9 mouse cellular contexts compared by ENCODE assay signal in the genomic region with DNA sequence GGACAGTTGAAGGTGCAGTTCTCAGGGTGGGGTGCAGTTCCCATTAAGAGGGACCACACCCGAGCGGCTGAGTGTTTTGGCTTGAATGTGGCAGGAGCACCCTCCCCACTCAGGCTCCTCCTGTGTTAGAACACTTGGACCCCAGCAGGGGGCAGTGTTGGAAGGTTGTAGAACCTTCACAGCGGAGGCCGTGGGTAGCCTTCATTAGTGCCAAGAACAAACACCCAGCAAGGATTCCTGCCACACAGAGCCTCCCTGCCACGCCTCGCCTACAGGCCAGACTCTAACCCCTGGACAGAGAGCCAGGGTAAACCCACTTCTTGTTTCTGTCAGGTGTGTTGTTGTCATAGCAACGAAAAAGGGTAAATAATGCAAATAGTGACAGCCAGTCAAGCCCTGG.
DNase-seq lines count a peak whose midpoint lies in the region; ATAC-seq and TF ChIP-seq lines count a peak whose summit lies in the region.
"Had no signal": no experiment of that assay in that cellular context is flagged by ENCODE, and none has a peak within 500 bp of the region (broad histone marks: within the 10 kb centered on the region; RNA-seq: fewer than 3 reads in every experiment).

No protein-coding gene starts in this region.

- TF ChIP-seq CTCF in testis, adult 2 months (IDR thresholded peaks at IDR 0.05; ENCODE audit: control insufficient read depth, insufficient read depth, insufficient replicate concordance, low read depth, low read length): peak; percentile 61; the same call in 1 of the 2 replicates

- WGBS in forebrain, embryonic 14.5 days: 54% methylated on average over 7 of the region's 7 CpGs
- 45% methylated on average over 7 of the region's 7 CpGs for WGBS in forebrain, embryonic 15.5 days
- 56% methylated on average over 7 of the region's 7 CpGs for WGBS in embryonic facial prominence, embryonic 14.5 days

- H3K4me3 ChIP-seq in forebrain, embryonic 14.5 days (ENCODE audit: low read depth, low read length): no peak overlapping the region
- H3K4me3 ChIP-seq in forebrain, embryonic 15.5 days: no peak overlapping the region
- no peak overlapping the region for H3K4me3 ChIP-seq in testis, adult 2 months (ENCODE audit: control insufficient read depth, low read depth, low read length)
- no peak overlapping the region for H3K4me3 ChIP-seq in embryonic facial prominence, embryonic 14.5 days (ENCODE audit: low read depth, low read length)
- H3K4me3 ChIP-seq: heart, embryonic 15.5 days had no signal

- H3K9ac ChIP-seq in forebrain, embryonic 14.5 days (ENCODE audit: low read length): no peak overlapping the region
- no peak overlapping the region for H3K9ac ChIP-seq in forebrain, embryonic 15.5 days (replicated peaks)
- no peak overlapping the region for H3K9ac ChIP-seq in embryonic facial prominence, embryonic 14.5 days (ENCODE audit: low read depth, low read length)
- H3K9ac ChIP-seq: heart, embryonic 15.5 days had no signal

- H3K27me3 ChIP-seq in forebrain, embryonic 14.5 days (replicated peaks; ENCODE audit: control insufficient read depth, insufficient read depth, low read length): 0 out of 2 replicates have a peak, but pooled peaks cover 6% of the 10 kb centered on the region
- H3K27me3 ChIP-seq in forebrain, embryonic 15.5 days: peaks cover 21% of the 10 kb centered on the region
- no peaks in the 10 kb centered on the region for H3K27me3 ChIP-seq in testis, adult 2 months (ENCODE audit: control insufficient read depth, insufficient read depth, low read length)
- H3K27me3 ChIP-seq in embryonic facial prominence, embryonic 14.5 days (replicated peaks; ENCODE audit: control insufficient read depth, insufficient read depth, low read length): no peaks in the 10 kb centered on the region

- H3K4me2 ChIP-seq in forebrain, embryonic 14.5 days (ENCODE audit: low read length): no peak overlapping the region
- H3K4me2 ChIP-seq in forebrain, embryonic 15.5 days (replicated peaks): no peak overlapping the region
- H3K4me2 ChIP-seq in embryonic facial prominence, embryonic 14.5 days (ENCODE audit: low read depth, low read length): no peak overlapping the region
- H3K4me2 ChIP-seq: heart, embryonic 15.5 days had no signal

- no peaks in the 10 kb centered on the region for H3K36me3 ChIP-seq in forebrain, embryonic 14.5 days (ENCODE audit: control insufficient read depth, insufficient read depth, low read length)
- no peaks in the 10 kb centered on the region for H3K36me3 ChIP-seq in forebrain, embryonic 15.5 days
- H3K36me3 ChIP-seq in testis, adult 2 months (ENCODE audit: control insufficient read depth, insufficient read depth, low read length): no peaks in the 10 kb centered on the region
- no peaks in the 10 kb centered on the region for H3K36me3 ChIP-seq in embryonic facial prominence, embryonic 14.5 days (ENCODE audit: control insufficient read depth, insufficient read depth, low read length)
- H3K36me3 ChIP-seq: heart, embryonic 15.5 days had no signal

- peak; percentile 58 for DNase-seq in forebrain, embryonic 14.5 days (ENCODE audit: low spot score)
- no peak for DNase-seq in testis, postnatal 14 days (ENCODE audit: low spot score)
- DNase-seq in embryonic facial prominence, embryonic 14.5 days (ENCODE audit: low spot score): peak; percentile 75
- DNase-seq in lung, postnatal 25 days (ENCODE audit: low spot score): peak; percentile 21
- DNase-seq in gastrocnemius, postnatal 10 days: no peak

- no peak for TF ChIP-seq POLR2A in testis, adult 2 months (IDR thresholded peaks at IDR 0.05; ENCODE audit: control insufficient read depth, low read depth, low read length)

- peaks cover 5% of the 10 kb centered on the region for H3K4me1 ChIP-seq in forebrain, embryonic 14.5 days (ENCODE audit: control insufficient read depth, insufficient read depth, low read length)
- H3K4me1 ChIP-seq in forebrain, embryonic 15.5 days: peaks cover 11% of the 10 kb centered on the region
- H3K4me1 ChIP-seq in testis, adult 2 months (ENCODE audit: control insufficient read depth, insufficient read depth, low read length): peaks cover 9% of the 10 kb centered on the region
- peaks cover 7% of the 10 kb centered on the region for H3K4me1 ChIP-seq in embryonic facial prominence, embryonic 14.5 days (ENCODE audit: control insufficient read depth, insufficient read depth, low read length)

- no peaks in the 10 kb centered on the region for H3K9me3 ChIP-seq in forebrain, embryonic 14.5 days (replicated peaks; ENCODE audit: control insufficient read depth, low read length)
- H3K9me3 ChIP-seq in forebrain, embryonic 15.5 days: no peaks in the 10 kb centered on the region
- no peaks in the 10 kb centered on the region for H3K9me3 ChIP-seq in embryonic facial prominence, embryonic 14.5 days (ENCODE audit: control insufficient read depth, low read length)
- H3K9me3 ChIP-seq: heart, embryonic 15.5 days had no signal

- no peak overlapping the region for H3K27ac ChIP-seq in forebrain, embryonic 14.5 days (ENCODE audit: low read depth, low read length)
- no peak overlapping the region for H3K27ac ChIP-seq in forebrain, embryonic 15.5 days (replicated peaks)
- H3K27ac ChIP-seq in testis, adult 2 months (ENCODE audit: control insufficient read depth, insufficient read depth, low read depth, low read length): no peak overlapping the region
- no peak overlapping the region for H3K27ac ChIP-seq in embryonic facial prominence, embryonic 14.5 days (replicated peaks; ENCODE audit: low read depth, low read length)
- H3K27ac ChIP-seq: heart, embryonic 15.5 days had no signal

- no peak for ATAC-seq in forebrain, embryonic 14.5 days
- no peak for ATAC-seq in forebrain, embryonic 15.5 days (replicated peaks)
- no peak for ATAC-seq in embryonic facial prominence, embryonic 14.5 days (ENCODE audit: low read depth)
- no peak for ATAC-seq in frontal cortex, adult (ENCODE audit: low TSS enrichment)

Comparison
In these comparisons a context has a peak if more than half of its experiments do, and no peak if none do; other contexts are left out.
1. DNase-seq: peak in forebrain, embryonic 14.5 days (single experiment), embryonic facial prominence, embryonic 14.5 days (single experiment) and lung, postnatal 25 days (single experiment); none in testis, postnatal 14 days (single experiment) and gastrocnemius, postnatal 10 days (single experiment).